ENCODE assay signal across 24 mouse cellular contexts in genomic region chr1:88678231-88678739, GRCm38 (mm10). TPM values are rescaled to one million over a fixed set of nuclear protein-coding genes. Genes with fewer than 3 reads are reported as not detected.
DNase-seq lines count a peak whose midpoint lies in the region; ATAC-seq lines count a peak whose summit lies in the region.
"Had no signal": no experiment of that assay in that cellular context is flagged by ENCODE, and none has a peak within 500 bp of the region (broad histone marks: within the 10 kb centered on the region; RNA-seq: fewer than 3 reads in every experiment).

No protein-coding gene starts in this region.

- 27% methylated on average over 3 of the region's 3 CpGs for WGBS in kidney, embryonic 14.5 days
- 19% methylated on average over 3 of the region's 3 CpGs for WGBS in kidney, embryonic 16.5 days

- no peaks in the 10 kb centered on the region for H3K36me3 ChIP-seq in kidney, embryonic 14.5 days (ENCODE audit: control insufficient read depth, insufficient read depth, low read length)
- H3K36me3 ChIP-seq in kidney, embryonic 16.5 days (ENCODE audit: insufficient read depth, low read length) = no peaks in the 10 kb centered on the region
- H3K36me3 ChIP-seq: embryonic facial prominence, embryonic 10.5 days; embryonic facial prominence, embryonic 12.5 days; forebrain, embryonic 15.5 days; G1E had no signal

- H3K9ac ChIP-seq in kidney, embryonic 14.5 days (ENCODE audit: low read depth, low read length) = no peak overlapping the region
- H3K9ac ChIP-seq in kidney, embryonic 16.5 days (replicated peaks; ENCODE audit: low read length) = no peak overlapping the region
- H3K9ac ChIP-seq: embryonic facial prominence, embryonic 12.5 days; forebrain, embryonic 13.5 days; forebrain, embryonic 15.5 days; forebrain, postnatal 0 days had no signal

- H3K9me3 ChIP-seq in kidney, embryonic 14.5 days (ENCODE audit: control insufficient read depth, low read length) = no peaks in the 10 kb centered on the region
- H3K9me3 ChIP-seq in kidney, embryonic 16.5 days (ENCODE audit: low read length) = no peaks in the 10 kb centered on the region
- H3K9me3 ChIP-seq: embryonic facial prominence, embryonic 10.5 days; embryonic facial prominence, embryonic 12.5 days; forebrain, embryonic 13.5 days; forebrain, embryonic 15.5 days; G1E had no signal

- ATAC-seq in kidney, embryonic 14.5 days (ENCODE audit: low FRiP score, low TSS enrichment) = peak; percentile 79
- peak; percentile 78 for ATAC-seq in kidney, embryonic 16.5 days (ENCODE audit: low FRiP score, low TSS enrichment)
- ATAC-seq: activated CD4-positive, CD25-positive, alpha-beta regulatory T cell, adult 4 months; forebrain, embryonic 13.5 days; forebrain, embryonic 15.5 days; forebrain, postnatal 0 days; Patski had no signal

- H3K4me2 ChIP-seq in kidney, embryonic 14.5 days (replicated peaks; ENCODE audit: low read depth, low read length) = no peak overlapping the region
- no peak overlapping the region for H3K4me2 ChIP-seq in kidney, embryonic 16.5 days (replicated peaks; ENCODE audit: low read depth, low read length)
- H3K4me2 ChIP-seq: embryonic facial prominence, embryonic 12.5 days; forebrain, embryonic 13.5 days; forebrain, embryonic 15.5 days had no signal

- H3K4me3 ChIP-seq in kidney, embryonic 14.5 days (ENCODE audit: low read length) = no peak overlapping the region
- no peak overlapping the region for H3K4me3 ChIP-seq in kidney, embryonic 16.5 days (ENCODE audit: low read length)
- H3K4me3 ChIP-seq: embryonic facial prominence, embryonic 10.5 days; embryonic facial prominence, embryonic 12.5 days; forebrain, embryonic 13.5 days; forebrain, embryonic 15.5 days had no signal

- H3K27me3 ChIP-seq in kidney, embryonic 14.5 days (ENCODE audit: control insufficient read depth, insufficient read depth, low read length) = no peaks in the 10 kb centered on the region
- H3K27me3 ChIP-seq in kidney, embryonic 16.5 days (ENCODE audit: insufficient read depth, low read length) = no peaks in the 10 kb centered on the region
- H3K27me3 ChIP-seq: embryonic facial prominence, embryonic 12.5 days; forebrain, embryonic 13.5 days; forebrain, embryonic 15.5 days; Patski had no signal

- H3K4me1 ChIP-seq in kidney, embryonic 14.5 days (ENCODE audit: control insufficient read depth, insufficient read depth, low read length) = peaks cover 9% of the 10 kb centered on the region; the same call in 1 of the 2 replicates
- H3K4me1 ChIP-seq in kidney, embryonic 16.5 days (ENCODE audit: insufficient read depth, low read length) = peaks cover 19% of the 10 kb centered on the region
- H3K4me1 ChIP-seq: embryonic facial prominence, embryonic 12.5 days; forebrain, embryonic 13.5 days; forebrain, embryonic 15.5 days had no signal

- no peak for DNase-seq in kidney, adult 11 months
- DNase-seq in kidney, adult 18-20 months = no peak
- DNase-seq in kidney, postnatal 4 days = peak; percentile 52 to 68
- DNase-seq in kidney, adult 8-10 months = no peak
- peak; percentile 16 for DNase-seq in ES-CJ7 (ENCODE audit: low read depth, low spot score)
- DNase-seq in urinary bladder, postnatal 4 days (ENCODE audit: low spot score in 2 of 2) = no peak
- DNase-seq: adrenal gland, adult 8-10 months; adrenal gland, postnatal 14 days; adrenal gland, postnatal 36 days; cerebellum, adult 11-12 months; cerebellum, adult 2 months; cerebellum, adult 9-10 months; cerebellum, postnatal 10 days; cerebellum, postnatal 25 days; forebrain, postnatal 0 days had no signal

- H3K27ac ChIP-seq in kidney, embryonic 14.5 days (ENCODE audit: low read depth, low read length) = no peak overlapping the region
- H3K27ac ChIP-seq in kidney, embryonic 16.5 days (ENCODE audit: low read length) = peak overlapping the region; percentile 7
- H3K27ac ChIP-seq: embryonic facial prominence, embryonic 10.5 days; embryonic facial prominence, embryonic 12.5 days; forebrain, embryonic 13.5 days; forebrain, embryonic 15.5 days had no signal

RNA-seq across cellular contexts. Expression of gene Arl4c, which starts 23.7 kb away (rescaled TPM):
- polyA plus RNA-seq in kidney, embryonic 14.5 days (2014; fragmentation: Nextera tagmentation; extraction: Ambion mirVana) = 13.7 and 14.7 TPM in 2 replicates
- 24.2 and 24.7 TPM in 2 replicates for polyA plus RNA-seq in kidney, embryonic 16.5 days (2015; fragmentation: Nextera tagmentation; extraction: Ambion mirVana)
- polyA plus RNA-seq: G1E had no signal

Comparison
In these comparisons a context has a peak if more than half of its experiments do, and no peak if none do; other contexts are left out.
1. DNase-seq: peak in kidney, postnatal 4 days (2 of 2) and ES-CJ7 (single experiment); none in kidney, adult 11 months (single experiment), kidney, adult 18-20 months (single experiment), kidney, adult 8-10 months (0 of 2) and urinary bladder, postnatal 4 days (0 of 2).